In the genomic region with DNA sequence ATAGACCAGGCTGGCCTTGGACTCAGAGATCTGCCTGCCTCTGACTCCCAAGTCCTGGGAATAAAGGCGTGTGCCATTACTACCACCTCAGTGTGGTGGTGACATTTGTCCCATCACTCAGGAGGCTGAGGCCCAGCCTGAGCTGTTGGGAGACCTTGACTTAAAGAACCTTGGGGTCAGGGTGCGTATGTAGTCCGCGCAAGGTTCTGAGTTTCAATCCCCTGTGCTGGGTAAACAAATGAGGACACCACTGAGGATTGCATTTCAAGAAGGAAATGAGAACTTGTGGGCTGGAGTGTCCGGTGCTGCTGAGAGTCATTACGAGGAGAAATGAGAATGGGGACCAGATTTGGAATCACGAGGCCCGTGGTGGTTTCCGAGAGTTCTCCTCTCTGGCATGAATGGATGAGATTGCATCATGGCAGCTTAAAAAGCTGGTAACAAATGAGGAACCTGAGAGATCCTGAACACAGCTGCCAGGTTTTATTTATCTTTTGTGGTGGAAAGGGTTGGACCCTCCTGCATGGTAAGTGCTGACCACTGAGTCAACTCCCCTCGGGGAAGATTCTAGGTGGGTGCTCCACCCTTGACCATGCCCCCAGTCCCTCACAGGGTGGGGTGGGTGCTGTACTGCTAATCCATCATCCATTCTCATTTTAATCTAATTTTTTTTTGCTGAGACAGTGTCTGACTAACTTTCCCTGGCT, we compare ENCODE assay signal across 18 mouse cellular contexts. TPM values are rescaled to one million over a fixed set of nuclear protein-coding genes. Genes with fewer than 3 reads are reported as not detected.
DNase-seq lines count a peak whose midpoint lies in the region; ATAC-seq and TF ChIP-seq lines count a peak whose summit lies in the region.
"Had no signal": no experiment of that assay in that cellular context is flagged by ENCODE, and none has a peak within 500 bp of the region (broad histone marks: within the 10 kb centered on the region; RNA-seq: fewer than 3 reads in every experiment).

No protein-coding gene starts in this region.

- H3K9me3 ChIP-seq in forebrain, embryonic 15.5 days = no peaks in the 10 kb centered on the region
- H3K9me3 ChIP-seq: embryonic facial prominence, embryonic 10.5 days; limb, embryonic 12.5 days had no signal

- 81% methylated on average over 10 of the region's 10 CpGs for WGBS in liver, adult 2 months
- 92% methylated on average over 10 of the region's 10 CpGs for WGBS in forebrain, embryonic 15.5 days

- no peak for ATAC-seq in forebrain, embryonic 15.5 days (replicated peaks)

- peak; percentile 38 for DNase-seq in adrenal gland, adult 2 months
- DNase-seq in adrenal gland, postnatal 25 days = no peak
- DNase-seq in liver, adult 2 months (ENCODE audit: extremely low read depth, low read depth, low spot score) = peak; percentile 27
- no peak for DNase-seq in liver
- DNase-seq in lung, postnatal 14 days = peak; percentile 13
- DNase-seq in skeletal muscle tissue, adult 2 months (ENCODE audit: low read depth, low spot score) = peak; percentile 34
- DNase-seq in left cerebral cortex, adult 18-20 months (ENCODE audit: low spot score in 2 of 2) = no peak
- DNase-seq: adrenal gland, adult 8-10 months; cerebellum, adult 9-11 months; kidney, postnatal 10 days; layer of hippocampus, postnatal 36 days; thymus, adult 2 months had no signal

- H3K4me3 ChIP-seq in liver, adult 2 months (ENCODE audit: insufficient read depth, low read depth, low read length) = no peak overlapping the region
- H3K4me3 ChIP-seq in forebrain, embryonic 15.5 days = no peak overlapping the region
- H3K4me3 ChIP-seq: embryonic facial prominence, embryonic 10.5 days; limb, embryonic 12.5 days had no signal

- H3K9ac ChIP-seq in liver, adult 2 months (ENCODE audit: low read depth, low read length) = no peak overlapping the region
- H3K9ac ChIP-seq in forebrain, embryonic 15.5 days (replicated peaks) = no peak overlapping the region
- H3K9ac ChIP-seq: limb, embryonic 12.5 days had no signal

- H3K36me3 ChIP-seq in liver, adult 2 months (ENCODE audit: control insufficient read depth, insufficient read depth, low read length) = no peaks in the 10 kb centered on the region
- H3K36me3 ChIP-seq in forebrain, embryonic 15.5 days = no peaks in the 10 kb centered on the region
- H3K36me3 ChIP-seq: embryonic facial prominence, embryonic 10.5 days; limb, embryonic 12.5 days had no signal

- no peak for TF ChIP-seq POLR2A in liver, adult 2 months (IDR thresholded peaks at IDR 0.05; ENCODE audit: extremely low read depth, insufficient read depth, low read length)

- H3K4me2 ChIP-seq in forebrain, embryonic 15.5 days (replicated peaks) = no peak overlapping the region
- H3K4me2 ChIP-seq: limb, embryonic 12.5 days had no signal

- no peaks in the 10 kb centered on the region for H3K27me3 ChIP-seq in liver, adult 2 months (ENCODE audit: control insufficient read depth, insufficient read depth, low read length)
- no peaks in the 10 kb centered on the region; the same call in 1 of the 2 replicates for H3K27me3 ChIP-seq in forebrain, embryonic 15.5 days
- H3K27me3 ChIP-seq: limb, embryonic 12.5 days had no signal

- no peaks in the 10 kb centered on the region for H3K79me2 ChIP-seq in liver, adult 2 months (ENCODE audit: control insufficient read depth, insufficient read depth, low read length)

- H3K4me1 ChIP-seq in liver, adult 2 months (ENCODE audit: control insufficient read depth, insufficient read depth, low read length) = no peaks in the 10 kb centered on the region
- H3K4me1 ChIP-seq in forebrain, embryonic 15.5 days = peaks cover 2% of the 10 kb centered on the region; the same call in 1 of the 2 replicates
- H3K4me1 ChIP-seq: embryonic facial prominence, embryonic 10.5 days; limb, embryonic 12.5 days had no signal

- no peak for TF ChIP-seq CTCF in liver, adult 2 months (IDR thresholded peaks at IDR 0.05; ENCODE audit: low read depth, low read length)

- H3K27ac ChIP-seq in liver, adult 2 months (replicated peaks; ENCODE audit: insufficient read depth, low read depth, low read length) = no peak overlapping the region
- no peak overlapping the region for H3K27ac ChIP-seq in forebrain, embryonic 15.5 days (replicated peaks)
- H3K27ac ChIP-seq: embryonic facial prominence, embryonic 10.5 days; limb, embryonic 12.5 days had no signal

RNA-seq across cellular contexts. Expression of gene Tnfsf9, which starts 7.8 kb away (rescaled TPM):
- under 1 TPM; 0.45 to 0.72 TPM for total RNA-seq in adrenal gland, adult 2 months (2021)
- polyA plus RNA-seq in adrenal gland, adult 2 months (2012; rRNA removed) = 1.2 and 1.8 TPM in 2 replicates
- 0.39 and 0.71 TPM in 2 replicates for total RNA-seq in adrenal gland, postnatal 25 days (2021)
- 0.18 and 0.54 TPM in 2 replicates for total RNA-seq in liver, adult 2 months (2014; rRNA removed)
- polyA plus RNA-seq in liver, adult 2 months (2012; rRNA removed) = 0.09 and 0.15 TPM in 2 replicates
- total RNA-seq in left cerebral cortex, adult 18-20 months (2021) = under 1 TPM; 0.37 to 0.52 TPM
- 10.2 and 10.3 TPM in 2 replicates for polyA plus RNA-seq in forebrain, embryonic 15.5 days (2015; fragmentation: Nextera tagmentation; extraction: Ambion mirVana)

RNA-seq across cellular contexts. Expression of gene Tubb4a, which starts 25.3 kb away (rescaled TPM):
- 1 to 10 TPM; 5.7 to 7.7 TPM for total RNA-seq in adrenal gland, adult 2 months (2021)
- polyA plus RNA-seq in adrenal gland, adult 2 months (2012; rRNA removed) = 3.1 and 3.8 TPM in 2 replicates
- 4.0 and 5.0 TPM in 2 replicates for total RNA-seq in adrenal gland, postnatal 25 days (2021)
- total RNA-seq in liver, adult 2 months (2014; rRNA removed) = 0.18 and 0.27 TPM in 2 replicates
- 0.16 and 0.24 TPM in 2 replicates for polyA plus RNA-seq in liver, adult 2 months (2012; rRNA removed)
- 100 to 1,000 TPM; 543 to 577 TPM for total RNA-seq in left cerebral cortex, adult 18-20 months (2021)
- 239 and 253 TPM in 2 replicates for polyA plus RNA-seq in forebrain, embryonic 15.5 days (2015; fragmentation: Nextera tagmentation; extraction: Ambion mirVana)

RNA-seq across cellular contexts. Expression of gene Dennd1c, which starts 34.6 kb away (rescaled TPM):
- total RNA-seq in adrenal gland, adult 2 months (2021) = 1 to 10 TPM; 1.8 TPM
- polyA plus RNA-seq in adrenal gland, adult 2 months (2012; rRNA removed) = 2.8 and 3.3 TPM in 2 replicates
- total RNA-seq in adrenal gland, postnatal 25 days (2021) = 1.6 TPM in 1 of 2 replicates, not detected in the other
- total RNA-seq in liver, adult 2 months (2014; rRNA removed) = 0.54 and 0.92 TPM in 2 replicates
- 1.2 and 1.6 TPM in 2 replicates for polyA plus RNA-seq in liver, adult 2 months (2012; rRNA removed)
- 1 to 10 TPM; 1.2 to 1.8 TPM for total RNA-seq in left cerebral cortex, adult 18-20 months (2021)
- polyA plus RNA-seq in forebrain, embryonic 15.5 days (2015; fragmentation: Nextera tagmentation; extraction: Ambion mirVana) = 3.9 and 4.4 TPM in 2 replicates

RNA-seq across cellular contexts. Expression of gene Cd70, which starts 36.7 kb away (rescaled TPM):
- total RNA-seq in adrenal gland, adult 2 months (2021) = not detected
- not detected in 2 replicates for polyA plus RNA-seq in adrenal gland, adult 2 months (2012; rRNA removed)
- total RNA-seq in adrenal gland, postnatal 25 days (2021) = not detected in 2 replicates
- 1.0 TPM in 1 of 2 replicates, not detected in the other for total RNA-seq in liver, adult 2 months (2014; rRNA removed)
- polyA plus RNA-seq in liver, adult 2 months (2012; rRNA removed) = not detected in 2 replicates
- total RNA-seq in left cerebral cortex, adult 18-20 months (2021) = not detected
- 0.28 TPM in 1 of 2 replicates, not detected in the other for polyA plus RNA-seq in forebrain, embryonic 15.5 days (2015; fragmentation: Nextera tagmentation; extraction: Ambion mirVana)
- total RNA-seq: adrenal gland, adult 8-10 months; neutrophil, adult 5-6 weeks had no signal
- polyA plus RNA-seq: embryonic facial prominence, embryonic 10.5 days; gonadal fat pad, adult 2 months; intestine, embryonic 14.5 days; limb, embryonic 12.5 days had no signal

RNA-seq across cellular contexts. Expression of gene Slc25a23, which starts 53.3 kb away (rescaled TPM):
- total RNA-seq in adrenal gland, adult 2 months (2021) = 10 to 100 TPM; 75.8 to 87.5 TPM
- 72.0 and 94.5 TPM in 2 replicates for polyA plus RNA-seq in adrenal gland, adult 2 months (2012; rRNA removed)
- total RNA-seq in adrenal gland, postnatal 25 days (2021) = 89.2 and 96.3 TPM in 2 replicates
- 54.9 and 94.6 TPM in 2 replicates for total RNA-seq in liver, adult 2 months (2014; rRNA removed)
- 212 and 255 TPM in 2 replicates for polyA plus RNA-seq in liver, adult 2 months (2012; rRNA removed)
- total RNA-seq in left cerebral cortex, adult 18-20 months (2021) = 100 to 1,000 TPM; 314 to 325 TPM
- polyA plus RNA-seq in forebrain, embryonic 15.5 days (2015; fragmentation: Nextera tagmentation; extraction: Ambion mirVana) = 27.6 and 29.1 TPM in 2 replicates

Comparison
In these comparisons a context has a peak if more than half of its experiments do, and no peak if none do; other contexts are left out.
1. DNase-seq: peak in adrenal gland, adult 2 months (single experiment), liver, adult 2 months (single experiment), lung, postnatal 14 days (single experiment) and skeletal muscle tissue, adult 2 months (single experiment); none in adrenal gland, postnatal 25 days (single experiment), liver (single experiment) and left cerebral cortex, adult 18-20 months (0 of 2).
2. RNA of gene Tubb4a, which starts 25.3 kb away (total RNA-seq): 543 to 577 TPM in left cerebral cortex, adult 18-20 months; 5.7 to 7.7 TPM in adrenal gland, adult 2 months, 4.0 to 5.0 TPM in adrenal gland, postnatal 25 days and 0.18 to 0.27 TPM in liver, adult 2 months; every median in the first group is over 10 times any median in the second.